Mouse (Mus musculus) ovary, adult 18-20 months (tissue): ENCODE measurements at regions not wholly inside any gene's neighbourhood (a gene's known extent, or its start where the extent isn't known, plus 50 kb on each side); places are given as distances from the start of the nearest gene placed in this dataset.

Experiments used
- DNase-seq: peaks from one replicate; pipeline ENCODE4 v3.0.0; 2022; ENCODE audit warnings: low spot score, mixed read lengths

- no peak for DNase-seq
These were observed 199.1 kb downstream of the Cbln1 start for GRCm38 (mm10) chr8:87273328-87273727.

DNA sequence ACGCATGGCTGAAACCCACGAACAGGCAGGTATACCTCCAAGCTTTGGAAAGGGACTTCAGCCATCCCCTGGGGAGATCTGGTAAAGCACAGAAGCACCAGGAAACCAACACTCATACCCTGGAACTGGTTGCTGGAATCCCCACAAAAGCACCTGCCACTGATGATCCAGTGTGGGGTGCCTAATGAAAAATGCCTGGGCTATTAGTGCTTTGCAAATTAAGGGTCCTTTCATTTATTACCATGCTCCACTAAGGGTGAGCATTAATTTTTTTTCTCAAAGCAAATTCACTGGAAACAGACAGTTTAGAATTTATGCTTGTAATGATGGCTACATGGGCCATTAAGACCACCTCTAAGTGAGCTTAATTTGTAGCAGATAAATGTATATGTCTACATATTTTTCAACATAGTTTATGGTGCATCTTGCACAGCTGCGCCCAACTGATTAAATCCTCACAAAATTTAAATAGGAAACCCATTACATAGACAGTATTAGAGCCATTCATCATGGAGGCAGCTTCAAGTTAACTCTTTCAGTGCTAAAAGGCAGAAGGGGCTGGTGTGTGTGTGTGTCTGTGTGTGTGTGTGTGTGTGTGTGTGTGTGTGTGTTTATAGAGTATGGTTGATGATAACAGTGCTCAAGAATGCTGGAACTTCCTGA, 201.8 kb downstream of the Cbln1 start:
- no peak for DNase-seq

GRCm38 (mm10) chr8:87268159-87268558, 204.2 kb downstream of the Cbln1 start:
- DNase-seq = no peak

GRCm38 (mm10) chr8:87264999-87265398, 207.4 kb downstream of the Cbln1 start:
- no peak for DNase-seq

GRCm38 (mm10) chr8:87260305-87260704, 212.1 kb downstream of the Cbln1 start:
- DNase-seq = no peak

- no peak for DNase-seq
These were observed 229.7 kb downstream of the Cbln1 start for GRCm38 (mm10) chr8:87242681-87243080.

GRCm38 (mm10) chr8:87237181-87237580, 235.2 kb downstream of the Cbln1 start:
- no peak for DNase-seq

DNA sequence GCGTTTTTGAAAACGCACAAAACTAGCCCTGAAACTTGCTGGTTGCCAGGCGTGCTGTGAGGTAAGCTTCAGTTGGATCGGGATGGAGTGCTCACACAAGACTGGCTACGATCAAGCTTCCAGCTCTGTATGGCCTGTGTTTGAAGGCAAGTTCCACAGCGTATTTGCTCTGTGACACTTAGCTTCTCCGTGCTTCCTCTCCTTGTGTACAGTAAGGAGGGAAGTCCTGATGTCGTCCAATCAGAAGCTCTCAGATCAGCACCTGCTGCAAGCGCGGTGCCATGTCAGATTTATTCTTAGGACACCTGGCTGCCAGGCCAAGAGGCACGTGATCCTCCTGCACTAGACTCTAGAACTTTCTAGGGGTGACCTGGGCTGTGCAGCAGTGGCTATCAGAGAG, 236.0 kb downstream of the Cbln1 start:
- DNase-seq = no peak

- no peak for DNase-seq
These were observed 236.9 kb downstream of the Cbln1 start for GRCm38 (mm10) chr8:87235341-87236075.

DNA sequence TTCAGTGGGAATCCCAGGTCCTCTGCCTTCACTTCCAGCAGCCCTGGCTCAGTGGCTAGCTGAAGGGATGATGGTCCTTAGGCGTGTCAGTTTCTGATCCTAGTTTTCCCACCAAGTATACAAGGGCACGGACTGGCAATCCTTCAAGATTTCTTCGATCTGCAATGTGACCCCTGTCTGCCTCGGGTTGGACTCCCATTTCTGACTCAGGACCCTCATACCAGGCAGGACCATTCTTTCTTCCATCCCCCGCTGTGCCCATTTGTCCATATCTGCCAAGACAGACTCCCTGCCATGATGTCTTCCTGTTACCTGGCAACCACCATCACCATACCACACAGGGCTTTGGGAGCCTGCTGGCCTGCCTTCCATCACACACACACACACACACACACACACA, 238.1 kb downstream of the Cbln1 start:
- DNase-seq = no peak

DNA sequence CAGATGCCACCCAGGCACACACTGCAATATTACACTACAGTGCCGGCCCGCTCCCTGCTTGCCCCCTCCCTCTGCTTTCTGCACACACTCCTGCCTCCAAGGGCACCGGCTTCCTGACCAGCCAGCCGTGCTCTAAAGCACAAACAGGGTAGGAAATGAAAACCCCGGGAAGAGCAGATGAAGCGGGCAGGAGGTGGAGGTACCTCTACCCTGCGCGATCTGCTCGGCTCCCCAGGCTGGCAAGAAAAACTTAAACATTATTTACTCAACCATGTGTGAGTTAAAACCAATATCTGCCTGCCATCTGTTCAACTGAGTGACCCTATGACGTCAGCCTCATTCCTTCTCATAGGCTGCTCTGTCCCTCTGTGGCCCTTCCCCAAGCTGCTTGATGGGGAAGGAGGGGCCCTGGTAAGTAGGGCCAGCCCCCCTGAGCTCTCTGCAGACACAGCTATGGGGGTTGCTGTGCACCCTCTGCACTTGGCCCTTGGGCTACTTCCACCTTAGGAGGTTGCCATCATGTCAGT, 238.5 kb downstream of the Cbln1 start:
- no peak for DNase-seq

- no peak for DNase-seq
These were observed 240.6 kb downstream of the Cbln1 start for GRCm38 (mm10) chr8:87231762-87232161.

GRCm38 (mm10) chr8:87230096-87230495, 242.3 kb downstream of the Cbln1 start:
- DNase-seq = no peak

DNA sequence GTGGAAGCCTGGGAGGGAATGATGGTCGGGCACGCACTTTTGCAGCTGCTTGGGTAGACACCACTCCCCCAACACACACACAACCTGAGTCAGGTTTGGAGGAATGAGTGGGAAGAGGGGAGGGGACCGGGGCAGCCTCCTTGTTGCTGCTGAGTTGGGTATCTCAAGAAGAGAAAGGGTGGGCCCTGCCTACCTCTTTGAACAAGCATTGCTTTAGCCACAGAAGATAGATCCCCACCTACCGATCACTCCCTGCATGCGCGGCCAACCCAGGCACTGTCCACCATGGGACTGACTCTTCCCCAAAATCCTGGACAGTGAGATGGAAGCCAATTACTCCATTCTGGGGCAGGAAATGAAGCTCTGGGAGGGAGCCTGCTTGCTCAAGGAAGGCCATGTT, 243.2 kb downstream of the Cbln1 start:
- no peak for DNase-seq

DNA sequence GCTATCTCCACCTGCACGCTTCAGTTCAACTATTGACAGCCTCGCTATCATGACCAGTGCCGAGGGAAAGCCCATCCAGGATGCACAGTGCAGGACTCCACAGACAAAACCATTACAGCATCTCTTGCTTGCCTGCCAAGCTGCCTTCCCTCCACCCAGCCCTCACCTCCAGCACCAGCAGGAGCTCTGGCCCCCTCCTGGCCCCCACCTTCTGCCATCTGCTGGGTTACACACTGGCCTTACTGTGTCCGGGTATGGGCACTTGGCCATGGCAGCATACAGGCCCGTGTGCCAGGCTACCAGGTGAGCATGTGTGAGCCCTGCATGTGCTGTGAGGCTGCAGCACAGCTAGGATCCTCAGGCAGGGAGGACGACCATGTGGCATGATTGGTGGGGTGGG, 243.6 kb downstream of the Cbln1 start:
- no peak for DNase-seq

- no peak for DNase-seq
These were observed 246.6 kb downstream of the Cbln1 start for GRCm38 (mm10) chr8:87225504-87226425.

GRCm38 (mm10) chr8:87220581-87220980, 251.8 kb downstream of the Cbln1 start:
- no peak for DNase-seq

GRCm38 (mm10) chr8:87218956-87219482, 253.4 kb downstream of the Cbln1 start:
- no peak for DNase-seq

GRCm38 (mm10) chr8:87214962-87215361, 257.4 kb downstream of the Cbln1 start:
- no peak for DNase-seq

DNA sequence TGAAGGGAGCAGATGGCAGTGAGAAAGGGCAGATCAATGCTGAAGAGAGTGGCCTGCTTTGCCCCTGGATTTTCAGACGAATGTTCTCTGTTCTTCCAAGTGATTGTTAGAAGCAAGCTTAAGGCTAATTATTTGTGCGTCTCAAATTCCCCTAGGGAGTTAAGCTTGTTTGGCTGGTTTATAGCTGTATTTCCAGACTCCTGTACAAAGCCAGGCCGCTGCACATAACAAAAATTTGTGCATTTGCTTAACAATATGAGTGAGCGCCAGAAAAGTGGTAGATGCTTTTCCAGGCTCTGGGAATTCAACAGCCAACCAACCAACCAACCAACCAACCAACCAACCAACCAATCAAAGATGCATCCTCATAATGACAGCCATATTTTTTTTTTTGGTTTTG, 261.9 kb downstream of the Cbln1 start:
- DNase-seq = no peak

DNA sequence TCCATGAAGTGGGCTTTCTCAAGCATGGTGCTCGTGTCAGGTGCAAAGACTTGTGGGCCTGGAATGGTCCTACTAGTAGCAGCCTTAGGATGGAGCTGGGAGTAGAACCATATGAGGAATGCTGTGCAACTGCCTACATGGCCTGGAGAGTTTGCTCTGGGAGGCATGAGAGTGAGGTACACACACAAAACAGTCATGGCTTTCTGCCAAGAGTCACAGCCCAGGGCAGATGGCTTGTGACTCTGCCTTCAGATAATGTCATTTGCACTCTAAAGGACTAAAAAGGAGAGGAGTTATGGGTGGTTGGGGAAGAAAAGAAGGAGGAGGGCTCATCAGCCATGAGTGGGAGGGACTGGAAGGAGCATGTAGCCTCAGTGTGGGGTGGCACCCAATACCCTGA, 263.1 kb downstream of the Cbln1 start:
- no peak for DNase-seq

DNA sequence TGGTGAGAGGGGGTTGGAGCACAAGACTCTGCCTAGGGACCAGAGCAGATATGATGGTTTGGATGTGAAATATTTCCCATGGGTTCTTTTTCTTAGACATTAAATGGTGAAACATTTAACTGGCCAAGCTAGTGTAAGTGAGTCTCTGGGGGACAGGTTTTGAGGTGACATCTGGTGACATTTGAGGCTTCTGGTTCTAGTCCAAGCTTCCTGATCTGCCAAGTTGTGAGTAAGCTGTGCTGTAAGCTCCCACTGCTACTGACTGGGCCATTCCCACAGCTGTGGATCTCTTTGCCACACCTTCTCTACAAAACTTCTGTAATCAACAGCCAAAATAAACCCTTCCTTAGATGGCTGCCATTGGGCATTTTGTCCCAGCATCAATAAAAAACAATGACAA, 264.4 kb downstream of the Cbln1 start:
- no peak for DNase-seq
